Mouse (Mus musculus): ENCODE results near the gene Mrps10. TPM values are rescaled to one million over a fixed set of nuclear protein-coding genes. Genes with fewer than 3 reads are reported as not detected.

The Mrps10 gene
- polyA plus RNA-seq (2014; fragmentation: Nextera tagmentation; extraction: Ambion mirVana), result 66.7 and 77.6 TPM in 2 replicates

GRCm38 (mm10) chr17:47368401-47369086 is at the start of gene Mrps10:
Gene Mrps10 (plus strand): TSS chr17:47368887.
- 3% methylated on average over 35 of the region's 35 CpGs for WGBS
- ATAC-seq (ENCODE audit: low read depth), result peak; percentile 93
- H3K27me3 ChIP-seq (ENCODE audit: control insufficient read depth, insufficient read depth, low read length), result 0 out of 2 replicates have a peak, but pooled peaks cover 3% of the 10 kb centered on the region
- H3K36me3 ChIP-seq (ENCODE audit: control insufficient read depth, insufficient read depth, low read length), result peaks cover 13% of the 10 kb centered on the region; the same call in 1 of the 2 replicates
- H3K4me1 ChIP-seq (ENCODE audit: control insufficient read depth, insufficient read depth, low read length), result 0 out of 2 replicates have a peak, but pooled peaks cover 3% of the 10 kb centered on the region
- peak within 1 kb of the TSS; percentile 78 for H3K4me2 ChIP-seq (ENCODE audit: low read depth, low read length)
- H3K9ac ChIP-seq (replicated peaks; ENCODE audit: low read depth, low read length), result peak within 1 kb of the TSS; percentile 65
- H3K4me3 ChIP-seq (ENCODE audit: low read depth, low read length), result peak within 1 kb of the TSS; percentile 68
- H3K27ac ChIP-seq (ENCODE audit: low read depth, low read length), result peak within 1 kb of the TSS; percentile 84
- no peaks in the 10 kb centered on the region for H3K9me3 ChIP-seq (ENCODE audit: control insufficient read depth, low read length)

GRCm38 (mm10) chr17:47318972-47319625 is 49.6 kb upstream of the Mrps10 start:
- no peaks in the 10 kb centered on the region for H3K4me1 ChIP-seq (ENCODE audit: control insufficient read depth, insufficient read depth, low read length)
- peaks cover 19% of the 10 kb centered on the region for H3K36me3 ChIP-seq (ENCODE audit: control insufficient read depth, insufficient read depth, low read length)
- no peak overlapping the region for H3K4me2 ChIP-seq (ENCODE audit: low read depth, low read length)
- no peak for ATAC-seq (ENCODE audit: low read depth)
- H3K9ac ChIP-seq (replicated peaks; ENCODE audit: low read depth, low read length), result no peak overlapping the region
- H3K27me3 ChIP-seq (ENCODE audit: control insufficient read depth, insufficient read depth, low read length), result no peaks in the 10 kb centered on the region
- WGBS, result 82% methylated on average over 19 of the region's 20 CpGs
- H3K27ac ChIP-seq (ENCODE audit: low read depth, low read length), result no peak overlapping the region
- H3K9me3 ChIP-seq (ENCODE audit: control insufficient read depth, low read length), result no peaks in the 10 kb centered on the region
- no peak overlapping the region for H3K4me3 ChIP-seq (ENCODE audit: low read depth, low read length)

- ATAC-seq (ENCODE audit: low read depth), result no peak
- Histone ChIP-seq H3K9ac (replicated peaks; ENCODE audit: low read depth, low read length) (no peak overlapping the region), H3K4me2 (ENCODE audit: low read depth, low read length) (no peak overlapping the region), H3K4me3 (ENCODE audit: low read depth, low read length) (no peak overlapping the region), H3K36me3 (ENCODE audit: control insufficient read depth, insufficient read depth, low read length) (peaks cover 13% of the 10 kb centered on the region; the same call in 1 of the 2 replicates), H3K27me3 (ENCODE audit: control insufficient read depth, insufficient read depth, low read length) (no peaks in the 10 kb centered on the region), H3K9me3 (ENCODE audit: control insufficient read depth, low read length) (no peaks in the 10 kb centered on the region), H3K4me1 (ENCODE audit: control insufficient read depth, insufficient read depth, low read length) (no peaks in the 10 kb centered on the region), H3K27ac (ENCODE audit: low read depth, low read length) (no peak overlapping the region)
- WGBS, result 91% methylated on average over 12 of the region's 12 CpGs
Measured at GRCm38 (mm10) chr17:47319761-47320160, 48.9 kb upstream of the Mrps10 start.

GRCm38 (mm10) chr17:47322128-47322990 is 46.3 kb upstream of the Mrps10 start:
- ATAC-seq (ENCODE audit: low read depth), result no peak
- no peaks in the 10 kb centered on the region for H3K4me1 ChIP-seq (ENCODE audit: control insufficient read depth, insufficient read depth, low read length)
- no peak overlapping the region for H3K4me2 ChIP-seq (ENCODE audit: low read depth, low read length)
- H3K27ac ChIP-seq (ENCODE audit: low read depth, low read length), result no peak overlapping the region
- H3K9ac ChIP-seq (replicated peaks; ENCODE audit: low read depth, low read length), result no peak overlapping the region
- H3K4me3 ChIP-seq (ENCODE audit: low read depth, low read length), result no peak overlapping the region
- H3K27me3 ChIP-seq (ENCODE audit: control insufficient read depth, insufficient read depth, low read length), result no peaks in the 10 kb centered on the region
- peaks cover 13% of the 10 kb centered on the region for H3K36me3 ChIP-seq (ENCODE audit: control insufficient read depth, insufficient read depth, low read length)
- H3K9me3 ChIP-seq (ENCODE audit: control insufficient read depth, low read length), result no peaks in the 10 kb centered on the region
- 84% methylated on average over 22 of the region's 22 CpGs for WGBS

- peaks cover 18% of the 10 kb centered on the region for H3K36me3 ChIP-seq (ENCODE audit: control insufficient read depth, insufficient read depth, low read length)
- ATAC-seq (ENCODE audit: low read depth), result no peak
Measured at GRCm38 (mm10) chr17:47322991-47323295, 45.7 kb upstream of the Mrps10 start.

GRCm38 (mm10) chr17:47327559-47327958 is 41.1 kb upstream of the Mrps10 start:
- Histone ChIP-seq H3K4me3 (ENCODE audit: low read depth, low read length) (no peak overlapping the region), H3K36me3 (ENCODE audit: control insufficient read depth, insufficient read depth, low read length) (peaks cover 36% of the 10 kb centered on the region), H3K4me2 (ENCODE audit: low read depth, low read length) (no peak overlapping the region), H3K27me3 (ENCODE audit: control insufficient read depth, insufficient read depth, low read length) (no peaks in the 10 kb centered on the region), H3K9me3 (ENCODE audit: control insufficient read depth, low read length) (no peaks in the 10 kb centered on the region), H3K9ac (replicated peaks; ENCODE audit: low read depth, low read length) (no peak overlapping the region), H3K4me1 (ENCODE audit: control insufficient read depth, insufficient read depth, low read length) (no peaks in the 10 kb centered on the region), H3K27ac (ENCODE audit: low read depth, low read length) (no peak overlapping the region)
- ATAC-seq (ENCODE audit: low read depth), result no peak
- WGBS, result 93% methylated on average over 12 of the region's 12 CpGs

More at GRCm38 (mm10) chr17:47322991-47323295, 45.7 kb upstream of the Mrps10 start:
- Histone ChIP-seq H3K4me1 (ENCODE audit: control insufficient read depth, insufficient read depth, low read length) (no peaks in the 10 kb centered on the region), H3K27me3 (ENCODE audit: control insufficient read depth, insufficient read depth, low read length) (no peaks in the 10 kb centered on the region), H3K4me3 (ENCODE audit: low read depth, low read length) (no peak overlapping the region), H3K4me2 (ENCODE audit: low read depth, low read length) (no peak overlapping the region), H3K9ac (replicated peaks; ENCODE audit: low read depth, low read length) (no peak overlapping the region), H3K9me3 (ENCODE audit: control insufficient read depth, low read length) (no peaks in the 10 kb centered on the region), H3K27ac (ENCODE audit: low read depth, low read length) (no peak overlapping the region)
- WGBS, result 98% methylated on average over 6 of the region's 6 CpGs

GRCm38 (mm10) chr17:47327969-47328368 is 40.7 kb upstream of the Mrps10 start:
- no peak overlapping the region for H3K27ac ChIP-seq (ENCODE audit: low read depth, low read length)
- WGBS, result 69% methylated on average over 7 of the region's 7 CpGs
- no peak overlapping the region for H3K9ac ChIP-seq (replicated peaks; ENCODE audit: low read depth, low read length)
- H3K9me3 ChIP-seq (ENCODE audit: control insufficient read depth, low read length), result no peaks in the 10 kb centered on the region
- no peaks in the 10 kb centered on the region for H3K4me1 ChIP-seq (ENCODE audit: control insufficient read depth, insufficient read depth, low read length)
- no peak overlapping the region for H3K4me2 ChIP-seq (ENCODE audit: low read depth, low read length)
- peaks cover 36% of the 10 kb centered on the region for H3K36me3 ChIP-seq (ENCODE audit: control insufficient read depth, insufficient read depth, low read length)
- ATAC-seq (ENCODE audit: low read depth), result no peak
- H3K4me3 ChIP-seq (ENCODE audit: low read depth, low read length), result no peak overlapping the region
- no peaks in the 10 kb centered on the region for H3K27me3 ChIP-seq (ENCODE audit: control insufficient read depth, insufficient read depth, low read length)

- Histone ChIP-seq H3K4me3 (ENCODE audit: low read depth, low read length) (no peak overlapping the region), H3K27ac (ENCODE audit: low read depth, low read length) (no peak overlapping the region), H3K4me2 (ENCODE audit: low read depth, low read length) (no peak overlapping the region), H3K27me3 (ENCODE audit: control insufficient read depth, insufficient read depth, low read length) (no peaks in the 10 kb centered on the region), H3K4me1 (ENCODE audit: control insufficient read depth, insufficient read depth, low read length) (0 out of 2 replicates have a peak, but pooled peaks cover 5% of the 10 kb centered on the region), H3K36me3 (ENCODE audit: control insufficient read depth, insufficient read depth, low read length) (peaks cover 36% of the 10 kb centered on the region), H3K9me3 (ENCODE audit: control insufficient read depth, low read length) (no peaks in the 10 kb centered on the region), H3K9ac (replicated peaks; ENCODE audit: low read depth, low read length) (no peak overlapping the region)
- ATAC-seq (ENCODE audit: low read depth), result no peak
- WGBS, result 93% methylated on average over 26 of the region's 26 CpGs
Measured at GRCm38 (mm10) chr17:47328552-47329343, 39.9 kb upstream of the Mrps10 start.
